Mouse (Mus musculus) ES-E14 (cell line): ENCODE measurements around the gene Wif1.

Source experiments
- HCFC1 ChIP-seq: IDR thresholded peaks from 2 replicates; pipeline ENCODE4 v1.6.1; 2012; ENCODE audit warnings: low read length, inconsistent platforms, borderline replicate concordance; ENCODE audit not compliant: insufficient read depth
- ZC3H11A ChIP-seq: IDR thresholded peaks from 2 replicates; pipeline ENCODE4 v1.6.1; 2012; ENCODE audit warnings: low read depth, mild to moderate bottlenecking, inconsistent platforms, low read length, borderline replicate concordance

DNA sequence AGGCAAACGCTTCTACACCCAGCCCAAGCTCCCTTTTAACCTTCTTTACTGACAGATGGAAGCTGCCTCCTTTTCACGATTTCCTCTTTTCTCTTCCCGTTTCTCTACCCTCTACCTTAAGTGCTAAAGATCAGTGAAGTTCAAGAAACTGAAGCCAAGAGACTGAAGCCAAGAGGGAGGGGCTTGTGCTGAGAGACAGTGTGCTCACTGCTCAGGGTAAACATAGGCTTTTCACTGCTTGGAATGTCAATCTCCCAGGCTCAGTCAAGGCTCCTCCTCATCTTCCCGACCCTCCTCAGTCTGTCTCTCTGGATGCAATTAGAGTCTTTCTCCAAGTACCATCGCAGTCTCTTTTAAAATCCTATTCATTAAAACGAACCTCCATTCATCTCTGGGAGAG lies 55.6 kb downstream of the Wif1 start:
- no peak for TF ChIP-seq HCFC1
- no peak for TF ChIP-seq ZC3H11A
